Mouse (Mus musculus) kidney, adult 2 months (tissue): ENCODE measurements at regions not wholly inside any gene's neighbourhood (a gene's known extent, or its start where the extent isn't known, plus 50 kb on each side); places are given as distances from the start of the nearest gene placed in this dataset.

ENCODE experiments used
- DNase-seq: peaks from one replicate; pipeline ENCODE4 v3.0.0; 2021
- H3K27ac ChIP-seq: fragments of 200-500 bp; 2 replicates; pipeline ENCODE4 v1.5.1; 2012; ENCODE audit warnings: low read depth, low read length, control low read depth, inconsistent platforms; ENCODE audit not compliant: insufficient read depth
- H3K27me3 ChIP-seq: fragments of 200-500 bp; replicated peaks from 2 replicates; pipeline ENCODE4 v1.6.1; 2012; ENCODE audit warnings: mild to moderate bottlenecking, moderate library complexity, low read length, inconsistent platforms; ENCODE audit not compliant: control insufficient read depth, insufficient read depth
- H3K36me3 ChIP-seq: fragments of 200-500 bp; 2 replicates; pipeline ENCODE4 v1.6.1; 2012; ENCODE audit warnings: mild to moderate bottlenecking, moderate library complexity, low read length, inconsistent platforms; ENCODE audit not compliant: control insufficient read depth, insufficient read depth
- H3K4me1 ChIP-seq: fragments of 200-500 bp; 2 replicates; pipeline ENCODE4 v1.6.1; 2011; ENCODE audit warnings: low read length; ENCODE audit not compliant: control insufficient read depth, insufficient read depth
- H3K4me3 ChIP-seq: fragments of 200-500 bp; 2 replicates; pipeline ENCODE4 v1.5.1; 2011; ENCODE audit warnings: mild to moderate bottlenecking, low read depth, low read length, control low read depth; ENCODE audit not compliant: insufficient read depth
- CTCF ChIP-seq: fragments of 200-500 bp; conservative IDR thresholded peaks from 2 replicates; pipeline ENCODE4 v1.5.1; 2011; ENCODE audit warnings: low read depth, mild to moderate bottlenecking, control low read depth, low read length, moderate library complexity, mixed read lengths; ENCODE audit not compliant: insufficient read depth, insufficient read length
- POLR2A ChIP-seq: fragments of 200-500 bp; IDR thresholded peaks from one replicate; pipeline ENCODE4 v1.6.1; 2011; ENCODE audit warnings: low read depth, low read length, control low read depth
- WGBS: fragments of 180-500 bp; shearing (Covaris S2); methylation state at CpG from one replicate; pipeline ENCODE4 v1.1.7; 2018; 5-methylcytosine and 5-hydroxymethylcytosine counted together

GRCm38 (mm10) chr15:61770721-61771542 is 848.1 kb upstream of the A1bg start:
- Histone ChIP-seq H3K27ac (no peak overlapping the region), H3K4me1 (no peaks in the 10 kb centered on the region), H3K4me3 (no peak overlapping the region), H3K36me3 (no peaks in the 10 kb centered on the region), H3K27me3 (no peaks in the 10 kb centered on the region)
- DNase-seq = peak; percentile 14
- WGBS = 29% methylated on average over 14 of the region's 14 CpGs
- TF ChIP-seq POLR2A (no peak), CTCF (no peak)

GRCm38 (mm10) chr15:61766544-61767094 is 843.8 kb upstream of the A1bg start:
- no peaks in the 10 kb centered on the region for H3K4me1 ChIP-seq
- WGBS = 39% methylated on average over 2 of the region's 2 CpGs
- no peak overlapping the region for H3K27ac ChIP-seq
- no peaks in the 10 kb centered on the region for H3K27me3 ChIP-seq
- no peak for DNase-seq
- H3K36me3 ChIP-seq = no peaks in the 10 kb centered on the region
- no peak overlapping the region for H3K4me3 ChIP-seq
- no peak for TF ChIP-seq CTCF
- TF ChIP-seq POLR2A = no peak

- H3K27me3 ChIP-seq = no peaks in the 10 kb centered on the region
- WGBS = 61% methylated on average over 2 of the region's 2 CpGs
- no peak overlapping the region for H3K4me3 ChIP-seq
- no peaks in the 10 kb centered on the region for H3K36me3 ChIP-seq
- H3K4me1 ChIP-seq = no peaks in the 10 kb centered on the region
- H3K27ac ChIP-seq = no peak overlapping the region
- DNase-seq = no peak
- TF ChIP-seq POLR2A = no peak
- TF ChIP-seq CTCF = no peak
These were observed 831.0 kb upstream of the A1bg start for GRCm38 (mm10) chr15:61753802-61754201.

GRCm38 (mm10) chr15:61723696-61724095 is 800.9 kb upstream of the A1bg start:
- H3K4me3 ChIP-seq = no peak overlapping the region
- TF ChIP-seq CTCF (no peak), POLR2A (no peak)
- WGBS = 19% methylated on average over 1 of the region's 1 CpGs
- DNase-seq = no peak
- no peaks in the 10 kb centered on the region for H3K4me1 ChIP-seq
- H3K36me3 ChIP-seq = no peaks in the 10 kb centered on the region
- no peaks in the 10 kb centered on the region for H3K27me3 ChIP-seq
- H3K27ac ChIP-seq = no peak overlapping the region

GRCm38 (mm10) chr15:61718486-61718885 is 795.7 kb upstream of the A1bg start:
- DNase-seq = no peak
- no peak for TF ChIP-seq CTCF
- no peak for TF ChIP-seq POLR2A
- Histone ChIP-seq H3K36me3 (no peaks in the 10 kb centered on the region), H3K27me3 (no peaks in the 10 kb centered on the region), H3K4me1 (no peaks in the 10 kb centered on the region), H3K4me3 (no peak overlapping the region), H3K27ac (no peak overlapping the region)

GRCm38 (mm10) chr15:61717216-61717615 is 794.4 kb upstream of the A1bg start:
- 74% methylated on average over 1 of the region's 1 CpGs for WGBS
- TF ChIP-seq CTCF (no peak), POLR2A (no peak)
- H3K36me3 ChIP-seq = no peaks in the 10 kb centered on the region
- no peak overlapping the region for H3K4me3 ChIP-seq
- DNase-seq = no peak
- no peaks in the 10 kb centered on the region for H3K4me1 ChIP-seq
- H3K27me3 ChIP-seq = no peaks in the 10 kb centered on the region
- no peak overlapping the region for H3K27ac ChIP-seq

GRCm38 (mm10) chr15:61713953-61714352 is 791.1 kb upstream of the A1bg start:
- DNase-seq = no peak
- H3K27me3 ChIP-seq = no peaks in the 10 kb centered on the region
- 37% methylated on average over 2 of the region's 2 CpGs for WGBS

More at GRCm38 (mm10) chr15:61713953-61714352, 791.1 kb upstream of the A1bg start:
- H3K36me3 ChIP-seq = no peaks in the 10 kb centered on the region
- TF ChIP-seq CTCF (no peak), POLR2A (no peak)
- no peak overlapping the region for H3K27ac ChIP-seq
- no peaks in the 10 kb centered on the region for H3K4me1 ChIP-seq
- no peak overlapping the region for H3K4me3 ChIP-seq
